In genomic region chr13:94869541-94869940, GRCm38 (mm10) we compare ENCODE assay signal across 12 mouse cellular contexts. TPM values are rescaled to one million over a fixed set of nuclear protein-coding genes. Genes with fewer than 3 reads are reported as not detected.
A peak's percentile ranks its signal among the peaks of the same experiment; 100 is the strongest.
DNase-seq lines count a peak whose midpoint lies in the region; ATAC-seq and TF ChIP-seq lines count a peak whose summit lies in the region.
"Had no signal": no experiment of that assay in that cellular context is flagged by ENCODE, and none has a peak within 500 bp of the region (broad histone marks: within the 10 kb centered on the region; RNA-seq: fewer than 3 reads in every experiment).

No protein-coding gene starts in this region.

- no peaks in the 10 kb centered on the region for H3K9me3 ChIP-seq in kidney, embryonic 15.5 days (replicated peaks)
- no peaks in the 10 kb centered on the region for H3K9me3 ChIP-seq in forebrain, embryonic 13.5 days (replicated peaks)
- no peaks in the 10 kb centered on the region for H3K9me3 ChIP-seq in limb, embryonic 15.5 days
- no peaks in the 10 kb centered on the region for H3K9me3 ChIP-seq in stomach, postnatal 0 days (ENCODE audit: control insufficient read depth, low read length)

- H3K4me2 ChIP-seq in kidney, embryonic 15.5 days: peak overlapping the region; percentile 66; the same call in 1 of the 2 replicates
- peak overlapping the region; percentile 51 for H3K4me2 ChIP-seq in forebrain, embryonic 13.5 days
- H3K4me2 ChIP-seq in limb, embryonic 15.5 days: no peak overlapping the region
- no peak overlapping the region for H3K4me2 ChIP-seq in stomach, postnatal 0 days (replicated peaks; ENCODE audit: low read depth)

- DNase-seq in embryo, embryonic 10.5 days (ENCODE audit: low spot score): peak; percentile 57
- no peak for DNase-seq in embryo, embryonic 10 days (ENCODE audit: low spot score)
- DNase-seq in kidney, adult 11 months: no peak
- DNase-seq in left cerebral cortex, adult 8-10 months (ENCODE audit: low spot score in 2 of 2): no peak
- DNase-seq in stomach, postnatal 0 days (ENCODE audit: low spot score): no peak
- DNase-seq: adrenal gland, adult 2 months; gastrocnemius, postnatal 25 days; lung, postnatal 4 days had no signal

- TF ChIP-seq CTCF in stomach, postnatal 0 days (IDR thresholded peaks at IDR 0.05; ENCODE audit: low read depth): no peak

- TF ChIP-seq EP300 in stomach, postnatal 0 days (optimal IDR thresholded peaks at IDR 0.05): no peak

- H3K27ac ChIP-seq in kidney, embryonic 15.5 days: no peak overlapping the region
- no peak overlapping the region for H3K27ac ChIP-seq in forebrain, embryonic 13.5 days
- no peak overlapping the region for H3K27ac ChIP-seq in limb, embryonic 15.5 days
- H3K27ac ChIP-seq in stomach, postnatal 0 days (replicated peaks): no peak overlapping the region

- H3K4me1 ChIP-seq in kidney, embryonic 15.5 days: peaks cover 25% of the 10 kb centered on the region
- peaks cover 8% of the 10 kb centered on the region for H3K4me1 ChIP-seq in forebrain, embryonic 13.5 days
- H3K4me1 ChIP-seq in limb, embryonic 15.5 days: peaks cover 19% of the 10 kb centered on the region
- no peaks in the 10 kb centered on the region for H3K4me1 ChIP-seq in stomach, postnatal 0 days (replicated peaks; ENCODE audit: control insufficient read depth, insufficient read depth)

- H3K27me3 ChIP-seq in kidney, embryonic 15.5 days: peaks cover 96% of the 10 kb centered on the region
- H3K27me3 ChIP-seq in forebrain, embryonic 13.5 days: peaks cover 98% of the 10 kb centered on the region
- H3K27me3 ChIP-seq in limb, embryonic 15.5 days: peaks cover 89% of the 10 kb centered on the region
- H3K27me3 ChIP-seq in stomach, postnatal 0 days (ENCODE audit: control insufficient read depth, insufficient read depth, low read length): peaks cover 19% of the 10 kb centered on the region; the same call in 1 of the 2 replicates

- H3K36me3 ChIP-seq in kidney, embryonic 15.5 days: no peaks in the 10 kb centered on the region
- no peaks in the 10 kb centered on the region for H3K36me3 ChIP-seq in forebrain, embryonic 13.5 days (ENCODE audit: poor library complexity, severe bottlenecking)
- H3K36me3 ChIP-seq in limb, embryonic 15.5 days: no peaks in the 10 kb centered on the region
- no peaks in the 10 kb centered on the region for H3K36me3 ChIP-seq in stomach, postnatal 0 days (ENCODE audit: control insufficient read depth, insufficient read depth, low read length)

- no peak for ATAC-seq in kidney, embryonic 15.5 days (replicated peaks; ENCODE audit: low FRiP score)
- no peak for ATAC-seq in forebrain, embryonic 13.5 days
- ATAC-seq in limb, embryonic 15.5 days (ENCODE audit: insufficient number of reproducible peaks, low FRiP score, low TSS enrichment, low read depth): no peak
- no peak for ATAC-seq in stomach, postnatal 0 days (ENCODE audit: low FRiP score, low TSS enrichment)

- 1% methylated on average over 8 of the region's 8 CpGs for WGBS in kidney, embryonic 15.5 days
- WGBS in forebrain, embryonic 13.5 days: 1% methylated on average over 8 of the region's 8 CpGs
- WGBS in limb, embryonic 15.5 days: 5% methylated on average over 8 of the region's 8 CpGs
- WGBS in stomach, postnatal 0 days: 7% methylated on average over 8 of the region's 8 CpGs

- peak overlapping the region; percentile 40; the same call in 1 of the 2 replicates for H3K4me3 ChIP-seq in kidney, embryonic 15.5 days (replicated peaks)
- peak overlapping the region; percentile 24; the same call in 1 of the 2 replicates for H3K4me3 ChIP-seq in forebrain, embryonic 13.5 days
- peak overlapping the region; percentile 35; the same call in 1 of the 2 replicates for H3K4me3 ChIP-seq in limb, embryonic 15.5 days
- no peak overlapping the region for H3K4me3 ChIP-seq in stomach, postnatal 0 days (ENCODE audit: low read depth, low read length)

- no peak overlapping the region for H3K9ac ChIP-seq in kidney, embryonic 15.5 days
- H3K9ac ChIP-seq in forebrain, embryonic 13.5 days: no peak overlapping the region
- no peak overlapping the region for H3K9ac ChIP-seq in limb, embryonic 15.5 days
- H3K9ac ChIP-seq in stomach, postnatal 0 days (ENCODE audit: low read length): no peak overlapping the region

RNA-seq across cellular contexts. Expression of gene Otp, which starts 5.9 kb away (rescaled TPM):
- not detected in 2 replicates for polyA plus RNA-seq in kidney, embryonic 15.5 days (2015; fragmentation: Nextera tagmentation; extraction: Ambion mirVana)
- polyA plus RNA-seq in forebrain, embryonic 13.5 days (2015; fragmentation: Nextera tagmentation; extraction: Ambion mirVana): 3.7 and 10.3 TPM in 2 replicates
- not detected in 2 replicates for polyA plus RNA-seq in limb, embryonic 15.5 days (2015; fragmentation: Nextera tagmentation; extraction: Ambion mirVana)
- total RNA-seq in left cerebral cortex, adult 8-10 months (2022): under 1 TPM; 0.17 to 0.84 (median 0.39) TPM
- not detected in 2 replicates for polyA plus RNA-seq in stomach, postnatal 0 days (2015; fragmentation: Nextera tagmentation; extraction: Ambion mirVana)
- total RNA-seq: adrenal gland, adult 2 months; gastrocnemius, postnatal 25 days had no signal
- polyA plus RNA-seq: adrenal gland, adult 2 months; kidney, embryonic 16.5 days had no signal

Comparison
In these comparisons a context has a peak if more than half of its experiments do, and no peak if none do; other contexts are left out.
1. H3K4me2 ChIP-seq: peak in kidney, embryonic 15.5 days (single experiment) and forebrain, embryonic 13.5 days (single experiment); none in limb, embryonic 15.5 days (single experiment) and stomach, postnatal 0 days (single experiment).